Mouse (Mus musculus) olfactory bulb, adult 2 months (tissue): ENCODE results near the gene Mapk8ip3.

Source experiments
- CTCF ChIP-seq: fragments of 200-500 bp; IDR thresholded peaks from 2 replicates; pipeline ENCODE4 v1.5.1; 2012; ENCODE audit warnings: low read depth, mild to moderate bottlenecking, low read length, moderate library complexity; ENCODE audit not compliant: insufficient read depth
- POLR2A ChIP-seq: fragments of 200-500 bp; IDR thresholded peaks from 2 replicates; pipeline ENCODE4 v1.6.1; 2012; ENCODE audit warnings: mild to moderate bottlenecking, low read depth, low read length, moderate library complexity; ENCODE audit not compliant: insufficient read depth

GRCm38 (mm10) chr17:24903767-24904166 is 33.0 kb downstream of the Mapk8ip3 start:
- TF ChIP-seq CTCF, result no peak
- no peak for TF ChIP-seq POLR2A
